Mouse (Mus musculus) kidney, postnatal 0 days (tissue): ENCODE data around the gene Zhx3. TPM values are rescaled to one million over a fixed set of nuclear protein-coding genes. Genes with fewer than 3 reads are reported as not detected.

Experiments
- ATAC-seq: fragments of 200-750 bp; cut with Nextera tagmentation; replicated peaks from 2 replicates; pipeline ENCODE4 v1.8.0; 2017; ENCODE audit warnings: low read depth, moderate number of reproducible peaks, moderate TSS enrichment, moderate library complexity; ENCODE audit not compliant: low FRiP score
- DNase-seq: peaks from one replicate; pipeline ENCODE4 v3.0.0-alpha.2; 2016; ENCODE audit warnings: low spot score
- H3K27ac ChIP-seq: fragments of 300-500 bp; sonication (generic); 2 replicates; pipeline ENCODE4 v1.5.1; 2014; ENCODE audit warnings: mild to moderate bottlenecking
- H3K27me3 ChIP-seq: fragments of 300-500 bp; sonication (generic); 2 replicates; pipeline ENCODE4 v1.6.1; 2014; ENCODE audit warnings: low read length, mixed read lengths; ENCODE audit not compliant: insufficient read depth
- H3K36me3 ChIP-seq: fragments of 300-500 bp; sonication (generic); 2 replicates; pipeline ENCODE4 v1.6.1; 2014; ENCODE audit warnings: low read length, mixed read lengths; ENCODE audit not compliant: insufficient read depth
- H3K4me1 ChIP-seq: fragments of 300-500 bp; sonication (generic); replicated peaks from 2 replicates; pipeline ENCODE4 v1.6.1; 2014; ENCODE audit warnings: antibody characterized with exemption, low read length, mixed read lengths; ENCODE audit not compliant: insufficient read depth
- H3K4me2 ChIP-seq: fragments of 300-500 bp; sonication (generic); 2 replicates; pipeline ENCODE4 v1.6.1; 2014; ENCODE audit warnings: mild to moderate bottlenecking, low read length, moderate library complexity, mixed read lengths
- H3K4me3 ChIP-seq: fragments of 300-500 bp; sonication (generic); replicated peaks from 2 replicates; pipeline ENCODE4 v1.5.1; 2014; ENCODE audit warnings: low read depth, low read length
- H3K9ac ChIP-seq: fragments of 300-500 bp; sonication (generic); 2 replicates; pipeline ENCODE4 v1.6.1; 2014; ENCODE audit warnings: low read depth, low read length
- H3K9me3 ChIP-seq: fragments of 300-500 bp; sonication (generic); replicated peaks from 2 replicates; pipeline ENCODE4 v1.6.1; 2016; ENCODE audit warnings: low read length, inconsistent platforms, mixed read lengths
- CTCF ChIP-seq: IDR thresholded peaks from 2 replicates; pipeline ENCODE4 v1.5.1; 2016; ENCODE audit warnings: antibody characterized with exemption, low read depth, mild to moderate bottlenecking, moderate library complexity
- WGBS: fragments of 180-500 bp; shearing (Covaris S2); extraction: QIAGEN DNeasy Blood & Tissue Kit; methylation state at CpG from one replicate; pipeline ENCODE4 v1.1.7; 2014; 5-methylcytosine and 5-hydroxymethylcytosine counted together
- polyA plus RNA-seq: library from polyadenylated mRNA; unstranded; fragments of >200 nt; fragmentation: Nextera tagmentation; extraction: Ambion mirVana; gene quantifications from 2 replicates; pipeline ENCODE4 v1.2.1, GENCODE M21; 2015

Gene Zhx3
- polyA plus RNA-seq, 1 experiment from 2014 or later: 12.6 TPM

DNA sequence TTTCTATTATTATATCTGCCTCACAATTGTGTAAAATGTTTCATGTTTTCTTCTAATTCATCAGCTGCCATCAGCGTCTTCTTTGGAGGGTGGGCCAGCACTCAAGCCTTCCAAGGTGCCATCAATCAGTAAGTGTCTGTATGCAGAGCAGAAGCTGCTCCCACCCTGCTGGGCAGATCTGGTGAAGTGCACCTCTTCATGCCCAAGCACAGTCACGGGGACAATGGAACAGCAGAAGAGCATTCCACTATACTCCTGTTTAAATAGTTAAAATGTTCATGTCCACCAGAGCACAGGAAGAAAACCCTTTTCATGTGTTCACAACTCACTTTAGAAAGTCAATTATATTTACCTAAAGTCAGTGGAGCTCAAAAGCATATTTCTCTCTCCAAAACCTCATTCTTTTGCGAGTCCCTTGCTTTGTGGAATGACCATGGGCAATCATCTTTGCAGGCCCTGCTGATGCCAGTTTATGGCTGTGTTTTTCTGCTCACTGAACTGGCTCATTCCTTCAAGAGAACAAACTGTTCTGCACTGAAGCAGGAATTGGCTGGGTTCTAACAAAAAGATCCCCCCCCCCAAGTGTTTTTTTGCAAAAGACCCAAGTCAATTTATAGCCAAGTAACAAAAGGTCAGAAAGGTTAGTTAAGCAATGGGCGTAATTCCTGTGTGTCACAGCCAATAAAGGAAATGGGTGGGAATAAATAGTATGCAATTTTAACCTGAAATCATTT lies 67.8 kb downstream of the Zhx3 start:
- Histone ChIP-seq H3K4me3 (no peak overlapping the region), H3K27me3 (no peaks in the 10 kb centered on the region), H3K4me1 (peaks cover 23% of the 10 kb centered on the region; the same call in 1 of the 2 replicates), H3K9ac (no peak overlapping the region), H3K36me3 (no peaks in the 10 kb centered on the region), H3K4me2 (no peak overlapping the region), H3K9me3 (no peaks in the 10 kb centered on the region), H3K27ac (peak overlapping the region; percentile 91)
- ATAC-seq (peak; percentile 85; the same call in 1 of the 2 replicates), DNase-seq (peak; percentile 82)
- 27% methylated on average over 4 of the region's 4 CpGs for WGBS
- no peak for TF ChIP-seq CTCF

DNA sequence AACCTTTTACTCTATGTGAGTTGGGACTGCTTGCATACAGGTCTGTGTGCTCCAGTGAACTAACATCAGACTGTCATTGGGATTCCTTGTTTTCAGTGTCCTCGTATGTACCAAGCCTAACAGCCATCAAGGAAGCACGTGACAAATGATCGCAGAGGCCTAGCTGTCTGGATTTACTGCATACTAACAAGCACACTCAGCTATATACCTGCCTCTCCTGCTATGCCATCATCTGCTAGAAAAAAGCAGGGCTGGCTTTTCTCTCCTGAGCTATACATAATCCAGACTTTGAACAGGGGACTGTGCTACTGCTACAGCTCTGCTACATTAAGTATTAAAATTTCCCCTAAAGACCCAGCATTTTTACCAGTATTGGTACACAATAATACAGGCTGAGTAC lies 70.5 kb downstream of the Zhx3 start:
- H3K27ac ChIP-seq: no peak overlapping the region
- H3K27me3 ChIP-seq: no peaks in the 10 kb centered on the region
- no peak overlapping the region for H3K9ac ChIP-seq
- peaks cover 29% of the 10 kb centered on the region; the same call in 1 of the 2 replicates for H3K4me1 ChIP-seq
- H3K4me2 ChIP-seq: no peak overlapping the region
- H3K9me3 ChIP-seq: no peaks in the 10 kb centered on the region
- no peak for DNase-seq
- H3K4me3 ChIP-seq: no peak overlapping the region
- no peaks in the 10 kb centered on the region for H3K36me3 ChIP-seq
- WGBS: 72% methylated on average over 3 of the region's 3 CpGs
- no peak for TF ChIP-seq CTCF
- no peak for ATAC-seq

DNA sequence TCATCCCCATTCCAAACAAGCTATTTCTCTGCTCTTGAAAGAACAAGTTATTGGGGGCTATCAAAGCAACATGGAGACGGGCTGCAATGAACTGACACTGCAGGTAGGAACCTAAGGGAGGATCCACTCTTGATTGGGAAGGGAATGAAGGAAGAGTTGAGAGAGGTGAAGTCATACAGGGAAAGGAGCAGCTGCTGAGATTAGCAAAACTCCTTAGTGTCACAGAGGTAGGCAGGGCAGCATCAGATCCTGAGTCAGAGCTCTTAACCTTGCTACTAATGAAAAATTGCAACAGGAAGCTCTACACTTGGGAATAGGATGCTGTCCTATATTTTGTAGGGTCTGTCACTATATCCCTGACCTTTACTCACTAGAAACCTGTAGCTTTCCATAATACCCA lies 71.8 kb downstream of the Zhx3 start:
- 89% methylated on average over 1 of the region's 1 CpGs for WGBS
- Histone ChIP-seq H3K4me3 (no peak overlapping the region), H3K9me3 (no peaks in the 10 kb centered on the region), H3K27me3 (no peaks in the 10 kb centered on the region), H3K9ac (no peak overlapping the region), H3K36me3 (no peaks in the 10 kb centered on the region), H3K4me2 (no peak overlapping the region), H3K4me1 (peaks cover 28% of the 10 kb centered on the region; the same call in 1 of the 2 replicates), H3K27ac (no peak overlapping the region)
- DNase-seq (no peak), ATAC-seq (no peak)
- no peak for TF ChIP-seq CTCF

DNA sequence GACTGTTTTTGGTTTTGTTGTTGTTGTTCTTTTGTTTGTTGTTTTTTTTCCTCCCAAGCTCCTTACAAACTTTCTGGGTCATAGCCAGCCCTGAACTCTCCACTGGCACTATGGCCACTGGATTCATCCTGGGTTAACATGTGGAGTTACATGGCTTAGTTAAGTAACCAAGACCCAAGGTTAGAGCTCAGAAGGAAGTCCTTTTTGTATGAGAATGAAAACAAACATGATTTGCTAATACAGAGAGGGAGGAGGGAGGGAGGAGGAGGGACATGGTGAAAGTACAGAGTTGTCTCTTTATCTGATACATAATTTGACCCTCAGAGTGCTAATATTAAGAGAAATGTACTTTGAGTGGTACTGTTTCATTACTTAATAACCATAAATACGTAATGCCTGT lies 74.6 kb downstream of the Zhx3 start:
- no peak for TF ChIP-seq CTCF
- no peaks in the 10 kb centered on the region for H3K27me3 ChIP-seq
- H3K9me3 ChIP-seq: no peaks in the 10 kb centered on the region
- no peak overlapping the region for H3K9ac ChIP-seq
- peaks cover 10% of the 10 kb centered on the region; the same call in 1 of the 2 replicates for H3K4me1 ChIP-seq
- no peak overlapping the region for H3K27ac ChIP-seq
- DNase-seq: peak; percentile 12
- no peak overlapping the region for H3K4me2 ChIP-seq
- no peaks in the 10 kb centered on the region for H3K36me3 ChIP-seq
- 84% methylated on average over 1 of the region's 1 CpGs for WGBS
- H3K4me3 ChIP-seq: no peak overlapping the region
- ATAC-seq: 0 out of 2 replicates have a peak, but pooled peaks have one; percentile 13

DNA sequence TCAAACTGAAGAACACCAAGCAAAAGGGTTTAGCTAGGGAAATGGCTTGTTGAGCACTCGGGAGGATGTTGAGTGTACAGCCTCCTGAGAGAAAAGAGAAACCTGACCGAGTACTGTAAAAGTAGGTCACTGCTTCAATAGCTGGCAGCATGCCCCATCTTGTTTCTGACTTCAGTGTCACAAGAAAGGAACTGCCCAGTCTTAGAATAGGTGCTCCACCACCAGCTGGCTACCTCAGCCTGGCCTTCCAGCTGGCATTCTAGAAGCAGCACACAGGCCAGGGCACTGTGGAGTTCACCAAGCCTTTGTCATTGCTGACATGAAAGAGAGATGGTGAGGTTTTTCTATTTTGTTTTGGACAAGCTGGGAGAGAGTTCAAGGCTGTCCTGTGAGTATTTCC lies 75.8 kb downstream of the Zhx3 start:
- Histone ChIP-seq H3K36me3 (no peaks in the 10 kb centered on the region), H3K9ac (no peak overlapping the region), H3K4me1 (peaks cover 10% of the 10 kb centered on the region; the same call in 1 of the 2 replicates), H3K9me3 (no peaks in the 10 kb centered on the region), H3K4me3 (no peak overlapping the region), H3K4me2 (no peak overlapping the region), H3K27ac (no peak overlapping the region), H3K27me3 (no peaks in the 10 kb centered on the region)
- no peak for DNase-seq
- no peak for TF ChIP-seq CTCF
- ATAC-seq: no peak
- 63% methylated on average over 2 of the region's 2 CpGs for WGBS

DNA sequence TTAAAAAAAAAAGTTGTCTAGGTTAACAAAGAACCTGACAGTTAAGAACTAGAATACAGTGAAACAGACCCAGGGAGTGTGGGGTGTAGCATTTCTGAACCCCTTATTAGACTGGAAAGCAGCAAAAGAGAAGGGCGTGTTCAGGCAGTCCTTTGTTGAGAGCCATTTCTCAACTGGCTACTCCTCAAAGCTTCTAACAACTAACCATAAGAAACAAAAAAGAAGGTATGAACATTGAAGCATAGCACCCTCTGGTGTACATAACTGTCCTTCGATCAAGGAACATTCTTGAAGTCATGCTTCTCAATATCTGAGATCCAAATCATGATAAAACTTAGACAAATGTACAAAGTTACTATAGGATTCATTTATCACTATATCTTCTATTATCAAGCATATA lies 79.7 kb downstream of the Zhx3 start:
- no peak for ATAC-seq
- 61% methylated on average over 2 of the region's 2 CpGs for whole genome bisulfite sequencing
- peak; percentile 59 for TF ChIP-seq CTCF

More for the DNA sequence above, 79.7 kb downstream of the Zhx3 start:
- no peak overlapping the region for H3K27ac ChIP-seq
- peaks cover 6% of the 10 kb centered on the region; the same call in 1 of the 2 replicates for H3K4me1 ChIP-seq
- no peaks in the 10 kb centered on the region for H3K9me3 ChIP-seq
- no peak overlapping the region for H3K4me3 ChIP-seq
- no peaks in the 10 kb centered on the region for H3K36me3 ChIP-seq
- DNase-seq: peak; percentile 53
- no peak overlapping the region for H3K9ac ChIP-seq
- H3K4me2 ChIP-seq: no peak overlapping the region
- no peaks in the 10 kb centered on the region for H3K27me3 ChIP-seq
